In the genomic region with DNA sequence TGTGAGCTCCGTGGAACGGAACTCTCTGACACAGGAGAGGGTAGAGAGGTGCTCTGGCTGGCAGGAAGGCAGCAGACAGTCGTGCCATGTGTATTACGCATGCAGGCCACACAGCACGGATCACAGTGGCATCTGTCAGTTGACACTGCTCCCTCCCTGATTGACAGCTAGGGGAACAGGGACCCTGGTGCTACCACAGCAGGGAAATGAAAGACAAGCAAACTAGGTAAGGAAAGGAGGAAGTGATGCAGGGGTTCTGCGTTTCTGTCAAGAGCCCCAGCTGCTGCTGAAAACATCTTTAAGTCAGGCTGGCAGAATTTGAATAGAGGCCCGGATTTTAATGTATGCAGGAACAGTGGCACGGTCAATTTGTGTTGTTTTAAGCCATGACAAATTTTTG, we compare ENCODE assay signal across 17 mouse cellular contexts. TPM values are rescaled to one million over a fixed set of nuclear protein-coding genes. Genes with fewer than 3 reads are reported as not detected.
A peak's percentile ranks its signal among the peaks of the same experiment; 100 is the strongest.
DNase-seq lines count a peak whose midpoint lies in the region; ATAC-seq and TF ChIP-seq lines count a peak whose summit lies in the region.
"Had no signal": no experiment of that assay in that cellular context is flagged by ENCODE, and none has a peak within 500 bp of the region (broad histone marks: within the 10 kb centered on the region; RNA-seq: fewer than 3 reads in every experiment).

No protein-coding gene starts in this region.

- intact Hi-C loops in gastrocnemius, adult 2 months (cut with DNase I): no loop called here

- H3K27me3 ChIP-seq in midbrain, embryonic 11.5 days (ENCODE audit: control insufficient read depth, insufficient read depth, low read length): no peaks in the 10 kb centered on the region
- no peaks in the 10 kb centered on the region for H3K27me3 ChIP-seq in midbrain, embryonic 14.5 days (ENCODE audit: control insufficient read depth, insufficient read depth, low read length)
- H3K27me3 ChIP-seq: embryonic facial prominence, embryonic 13.5 days; hindbrain, embryonic 12.5 days; kidney, embryonic 15.5 days had no signal

- no peak for TF ChIP-seq CTCF in gastrocnemius, adult 2 months (IDR thresholded peaks at IDR 0.05)

- peak overlapping the region; percentile 70 for H3K27ac ChIP-seq in gastrocnemius, adult 2 months
- H3K27ac ChIP-seq in midbrain, embryonic 11.5 days (ENCODE audit: low read depth, low read length): no peak overlapping the region
- no peak overlapping the region for H3K27ac ChIP-seq in midbrain, embryonic 14.5 days (replicated peaks; ENCODE audit: low read depth, low read length)
- H3K27ac ChIP-seq: embryonic facial prominence, embryonic 13.5 days; hindbrain, embryonic 12.5 days; kidney, embryonic 15.5 days; macrophage had no signal

- H3K4me3 ChIP-seq in gastrocnemius, adult 2 months: no peak overlapping the region
- no peak overlapping the region for H3K4me3 ChIP-seq in midbrain, embryonic 11.5 days (ENCODE audit: low read depth, low read length)
- H3K4me3 ChIP-seq in midbrain, embryonic 14.5 days (replicated peaks; ENCODE audit: low read depth, low read length): no peak overlapping the region
- H3K4me3 ChIP-seq: embryonic facial prominence, embryonic 13.5 days; hindbrain, embryonic 12.5 days; kidney, embryonic 15.5 days had no signal

- no peaks in the 10 kb centered on the region for H3K9me3 ChIP-seq in midbrain, embryonic 11.5 days (ENCODE audit: control insufficient read depth, low read length)
- no peaks in the 10 kb centered on the region for H3K9me3 ChIP-seq in midbrain, embryonic 14.5 days (ENCODE audit: control insufficient read depth, low read length)
- H3K9me3 ChIP-seq: embryonic facial prominence, embryonic 13.5 days; hindbrain, embryonic 12.5 days; kidney, embryonic 15.5 days had no signal

- no peak overlapping the region for H3K9ac ChIP-seq in midbrain, embryonic 11.5 days (ENCODE audit: low read length)
- H3K9ac ChIP-seq in midbrain, embryonic 14.5 days (replicated peaks; ENCODE audit: low read length): no peak overlapping the region
- H3K9ac ChIP-seq: embryonic facial prominence, embryonic 13.5 days; hindbrain, embryonic 12.5 days; kidney, embryonic 15.5 days had no signal

- no peak overlapping the region for H3K4me2 ChIP-seq in midbrain, embryonic 11.5 days
- no peak overlapping the region for H3K4me2 ChIP-seq in midbrain, embryonic 14.5 days (ENCODE audit: low read length)
- H3K4me2 ChIP-seq: embryonic facial prominence, embryonic 13.5 days; hindbrain, embryonic 12.5 days; kidney, embryonic 15.5 days had no signal

- ATAC-seq in midbrain, embryonic 11.5 days (ENCODE audit: low FRiP score): no peak
- no peak for ATAC-seq in midbrain, embryonic 14.5 days (ENCODE audit: low FRiP score, low TSS enrichment)
- ATAC-seq in common myeloid progenitor, adult 5-6 weeks (replicated peaks; ENCODE audit: low read depth, poor library complexity, severe bottlenecking): peak; percentile 63
- ATAC-seq in monocyte, adult 5-6 weeks (replicated peaks; ENCODE audit: insufficient number of reproducible peaks, low FRiP score, low TSS enrichment, poor library complexity, severe bottlenecking): peak; percentile 41; the same call in 1 of the 2 replicates

- no peaks in the 10 kb centered on the region for H3K4me1 ChIP-seq in midbrain, embryonic 11.5 days (ENCODE audit: control insufficient read depth, insufficient read depth, low read length)
- peaks cover 5% of the 10 kb centered on the region; the same call in 1 of the 2 replicates for H3K4me1 ChIP-seq in midbrain, embryonic 14.5 days (ENCODE audit: control insufficient read depth, insufficient read depth, low read length)
- H3K4me1 ChIP-seq: embryonic facial prominence, embryonic 13.5 days; hindbrain, embryonic 12.5 days; kidney, embryonic 15.5 days had no signal

- 76% methylated on average over 8 of the region's 8 CpGs for WGBS in midbrain, embryonic 11.5 days
- 62% methylated on average over 8 of the region's 8 CpGs for whole genome bisulfite sequencing in midbrain, embryonic 14.5 days

- no peaks in the 10 kb centered on the region for H3K36me3 ChIP-seq in midbrain, embryonic 11.5 days (ENCODE audit: control insufficient read depth, insufficient read depth, low read length)
- no peaks in the 10 kb centered on the region for H3K36me3 ChIP-seq in midbrain, embryonic 14.5 days (ENCODE audit: control insufficient read depth, insufficient read depth, low read length)
- H3K36me3 ChIP-seq: embryonic facial prominence, embryonic 13.5 days; hindbrain, embryonic 12.5 days; kidney, embryonic 15.5 days had no signal

- peak; percentile 43 for DNase-seq in gastrocnemius, adult 2 months
- no peak for DNase-seq in gastrocnemius, postnatal 10 days
- peak; percentile 57 for DNase-seq in midbrain, embryonic 11.5 days (ENCODE audit: low spot score, missing footprints)
- no peak for DNase-seq in midbrain, embryonic 14.5 days
- DNase-seq in urinary bladder, adult 18-20 months (ENCODE audit: low spot score in 2 of 2): no peak
- no peak for DNase-seq in urinary bladder, postnatal 36 days (ENCODE audit: low spot score in 2 of 2)
- DNase-seq: adrenal gland, adult 2 months; cerebellum, adult 11 months; cerebellum, postnatal 36 days; lung, adult 2 months; thymus, adult 2 months had no signal

RNA-seq across cellular contexts. Expression of gene Dapp1, which starts 17.8 kb away (rescaled TPM):
- total RNA-seq in gastrocnemius, adult 2 months (2021): 1 to 10 TPM in 1 of 2 experiments, under 1 TPM in 1; 0.84 to 2.0 TPM
- 1 to 10 TPM in 1 of 2 experiments, under 1 TPM in 1; 0.89 to 2.0 TPM for total RNA-seq in gastrocnemius, postnatal 10 days (2021)
- 3.2 and 3.4 TPM in 2 replicates for polyA plus RNA-seq in midbrain, embryonic 11.5 days (2014; fragmentation: Nextera tagmentation; extraction: Ambion mirVana)
- 1.0 and 1.2 TPM in 2 replicates for polyA plus RNA-seq in midbrain, embryonic 14.5 days (2014; fragmentation: Nextera tagmentation; extraction: Ambion mirVana)
- total RNA-seq in common myeloid progenitor, adult 5-6 weeks (2017): 387 and 417 TPM in 2 replicates
- 99.7 to 113 TPM (median 103 TPM) in 3 replicates for total RNA-seq in monocyte, adult 5-6 weeks (2017)

RNA-seq across cellular contexts. Expression of gene Lamtor3, which starts 45.2 kb away (rescaled TPM):
- total RNA-seq in gastrocnemius, adult 2 months (2021): 10 to 100 TPM; 45.9 to 53.1 TPM
- total RNA-seq in gastrocnemius, postnatal 10 days (2021): 10 to 100 TPM; 56.8 to 58.3 TPM
- 98.7 and 106 TPM in 2 replicates for polyA plus RNA-seq in midbrain, embryonic 11.5 days (2014; fragmentation: Nextera tagmentation; extraction: Ambion mirVana)
- polyA plus RNA-seq in midbrain, embryonic 14.5 days (2014; fragmentation: Nextera tagmentation; extraction: Ambion mirVana): 130 and 139 TPM in 2 replicates
- total RNA-seq in common myeloid progenitor, adult 5-6 weeks (2017): 56.7 and 70.8 TPM in 2 replicates
- 96.2 to 100 TPM (median 98.7 TPM) in 3 replicates for total RNA-seq in monocyte, adult 5-6 weeks (2017)

Comparison
In these comparisons a context has a peak if more than half of its experiments do, and no peak if none do; other contexts are left out.
1. DNase-seq: peak in gastrocnemius, adult 2 months (single experiment) and midbrain, embryonic 11.5 days (single experiment); none in gastrocnemius, postnatal 10 days (single experiment), midbrain, embryonic 14.5 days (single experiment), urinary bladder, adult 18-20 months (0 of 2) and urinary bladder, postnatal 36 days (0 of 2).
2. ATAC-seq: peak in common myeloid progenitor, adult 5-6 weeks (single experiment) and monocyte, adult 5-6 weeks (single experiment); none in midbrain, embryonic 11.5 days (single experiment) and midbrain, embryonic 14.5 days (single experiment).
3. RNA of gene Dapp1, which starts 17.8 kb away (total RNA-seq): 387 to 417 TPM in common myeloid progenitor, adult 5-6 weeks and 99.7 to 113 TPM in monocyte, adult 5-6 weeks; 0.89 to 2.0 TPM in gastrocnemius, postnatal 10 days and 0.84 to 2.0 TPM in gastrocnemius, adult 2 months; every median in the first group is over 10 times any median in the second.